Mouse (Mus musculus) heart, postnatal 0 days (tissue): ENCODE measurements at regions not wholly inside any gene's neighbourhood (a gene's known extent, or its start where the extent isn't known, plus 50 kb on each side); places are given as distances from the start of the nearest gene placed in this dataset.

ENCODE experiments used
- ATAC-seq: fragments of 200-750 bp; cut with Nextera tagmentation; 2 replicates; pipeline ENCODE4 v1.8.0; 2017; ENCODE audit warnings: low read depth, moderate number of reproducible peaks, moderate library complexity; ENCODE audit not compliant: insufficient read depth
- DNase-seq: peaks from one replicate; pipeline ENCODE4 v3.0.0-alpha.2; 2016; ENCODE audit warnings: low spot score
- H3K27ac ChIP-seq: fragments of 300-500 bp; sonication (generic); 2 replicates; pipeline ENCODE4 v1.5.1; 2014; ENCODE audit warnings: low read depth, mild to moderate bottlenecking
- H3K27me3 ChIP-seq: fragments of 300-500 bp; sonication (generic); 2 replicates; pipeline ENCODE4 v1.6.1; 2014; ENCODE audit warnings: low read length, mixed read lengths; ENCODE audit not compliant: control insufficient read depth, insufficient read depth
- H3K36me3 ChIP-seq: fragments of 300-500 bp; sonication (generic); replicated peaks from 2 replicates; pipeline ENCODE4 v1.6.1; 2014; ENCODE audit warnings: low read length, mixed read lengths; ENCODE audit not compliant: control insufficient read depth, insufficient read depth
- H3K4me1 ChIP-seq: fragments of 300-500 bp; sonication (generic); 2 replicates; pipeline ENCODE4 v1.6.1; 2014; ENCODE audit warnings: antibody characterized with exemption; ENCODE audit not compliant: control insufficient read depth, insufficient read depth
- H3K4me2 ChIP-seq: fragments of 300-500 bp; sonication (generic); 2 replicates; pipeline ENCODE4 v1.6.1; 2014; ENCODE audit warnings: low read depth, mild to moderate bottlenecking, low read length, moderate library complexity
- H3K4me3 ChIP-seq: fragments of 300-500 bp; sonication (generic); 2 replicates; pipeline ENCODE4 v1.5.1; 2014; ENCODE audit warnings: low read depth, low read length
- H3K9ac ChIP-seq: fragments of 300-500 bp; sonication (generic); replicated peaks from 2 replicates; pipeline ENCODE4 v1.6.1; 2014; ENCODE audit warnings: low read depth, low read length, mixed read lengths
- H3K9me3 ChIP-seq: fragments of 300-500 bp; sonication (generic); replicated peaks from 2 replicates; pipeline ENCODE4 v1.6.1; 2016; ENCODE audit warnings: low read length; ENCODE audit not compliant: control insufficient read depth
- CTCF ChIP-seq: IDR thresholded peaks from 2 replicates; pipeline ENCODE4 v1.5.1; 2016; ENCODE audit warnings: antibody characterized with exemption, control low read depth, low read depth
- EP300 ChIP-seq: IDR thresholded peaks from 2 replicates; pipeline ENCODE4 v1.6.1; 2016; ENCODE audit warnings: antibody characterized with exemption, low read depth
- WGBS: fragments of 180-500 bp; shearing (Covaris S2); extraction: QIAGEN DNeasy Blood & Tissue Kit; methylation state at CpG from one replicate; pipeline ENCODE4 v1.1.7; 2014; 5-methylcytosine and 5-hydroxymethylcytosine counted together

GRCm38 (mm10) chr3:120123155-120123554 lies 338.9 kb upstream of the Ptbp2 start:
- 80% methylated on average over 3 of the region's 3 CpGs for WGBS
- no peaks in the 10 kb centered on the region for H3K36me3 ChIP-seq
- H3K9me3 ChIP-seq: no peaks in the 10 kb centered on the region
- H3K27me3 ChIP-seq: no peaks in the 10 kb centered on the region
- no peak overlapping the region for H3K9ac ChIP-seq
- TF ChIP-seq CTCF (no peak), EP300 (no peak)
- ATAC-seq (no peak), DNase-seq (no peak)
- H3K4me3 ChIP-seq: no peak overlapping the region
- H3K27ac ChIP-seq: no peak overlapping the region
- no peak overlapping the region for H3K4me2 ChIP-seq
- no peaks in the 10 kb centered on the region for H3K4me1 ChIP-seq

- H3K4me3 ChIP-seq: no peak overlapping the region
- H3K27me3 ChIP-seq: no peaks in the 10 kb centered on the region
- DNase-seq (no peak), ATAC-seq (no peak)
- 69% methylated on average over 7 of the region's 7 CpGs for WGBS
- H3K9ac ChIP-seq: no peak overlapping the region
- no peak overlapping the region for H3K27ac ChIP-seq
- no peaks in the 10 kb centered on the region for H3K4me1 ChIP-seq
- H3K9me3 ChIP-seq: no peaks in the 10 kb centered on the region
- TF ChIP-seq EP300: no peak
- no peak for TF ChIP-seq CTCF
- no peak overlapping the region for H3K4me2 ChIP-seq
- H3K36me3 ChIP-seq: no peaks in the 10 kb centered on the region
Measured at GRCm38 (mm10) chr3:120083171-120083932, 299.1 kb upstream of the Ptbp2 start.

GRCm38 (mm10) chr3:120073528-120073927 lies 289.3 kb upstream of the Ptbp2 start:
- Histone ChIP-seq H3K36me3 (no peaks in the 10 kb centered on the region), H3K9me3 (no peaks in the 10 kb centered on the region), H3K4me2 (no peak overlapping the region), H3K27me3 (no peaks in the 10 kb centered on the region), H3K27ac (no peak overlapping the region), H3K9ac (no peak overlapping the region), H3K4me3 (no peak overlapping the region), H3K4me1 (no peaks in the 10 kb centered on the region)
- TF ChIP-seq CTCF (no peak), EP300 (no peak)
- 20% methylated on average over 1 of the region's 1 CpGs for WGBS
- DNase-seq (no peak), ATAC-seq (no peak)

- Histone ChIP-seq H3K27me3 (no peaks in the 10 kb centered on the region), H3K9me3 (no peaks in the 10 kb centered on the region), H3K27ac (no peak overlapping the region), H3K4me1 (peaks cover 10% of the 10 kb centered on the region; the same call in 1 of the 2 replicates), H3K9ac (no peak overlapping the region), H3K36me3 (no peaks in the 10 kb centered on the region), H3K4me2 (no peak overlapping the region), H3K4me3 (no peak overlapping the region)
- DNase-seq: no peak
- no peak for ATAC-seq
- WGBS: 59% methylated on average over 6 of the region's 6 CpGs
- TF ChIP-seq CTCF (no peak), EP300 (no peak)
Measured at GRCm38 (mm10) chr3:120065714-120066113, 281.4 kb upstream of the Ptbp2 start.

- H3K4me3 ChIP-seq: no peak overlapping the region
- H3K9ac ChIP-seq: no peak overlapping the region
- 28% methylated on average over 5 of the region's 5 CpGs for WGBS
- no peaks in the 10 kb centered on the region for H3K36me3 ChIP-seq
- ATAC-seq (no peak; the same call in 1 of the 2 replicates), DNase-seq (peak; percentile 51)
- H3K9me3 ChIP-seq: no peaks in the 10 kb centered on the region
- 0 out of 2 replicates have a peak overlapping the region, but pooled peaks have one; percentile 11 for H3K27ac ChIP-seq
- no peaks in the 10 kb centered on the region for H3K27me3 ChIP-seq
- peaks cover 10% of the 10 kb centered on the region; the same call in 1 of the 2 replicates for H3K4me1 ChIP-seq
- no peak overlapping the region for H3K4me2 ChIP-seq
- no peak for TF ChIP-seq EP300
- no peak for TF ChIP-seq CTCF
Measured at GRCm38 (mm10) chr3:120064854-120065480, 280.7 kb upstream of the Ptbp2 start.
